Mouse (Mus musculus) spleen, postnatal 4 days (tissue): ENCODE measurements around the gene Eif5a.

Source experiments
- DNase-seq, 2 experiments: peaks; one replicate each; pipeline ENCODE4 v3.0.0; 2022; ENCODE audit warnings: low spot score in 2 of 2

Eif5a gene

GRCm38 (mm10) chr11:69922012-69922756 is 426 bp upstream of the Eif5a start:
- DNase-seq, result peak in 1 of 2 experiments; percentile 14

GRCm38 (mm10) chr11:69920266-69921031 is 1.3 kb downstream of the Eif5a start:
- peak in 1 of 2 experiments; percentile 36 for DNase-seq

GRCm38 (mm10) chr11:69919661-69920265 is 2.0 kb downstream of the Eif5a start:
- peak; percentile 91 for DNase-seq

GRCm38 (mm10) chr11:69919053-69919452 is 2.7 kb downstream of the Eif5a start:
- DNase-seq, result peak in 1 of 2 experiments; percentile 18

- DNase-seq, result no peak
These were observed 3.6 kb downstream of the Eif5a start for GRCm38 (mm10) chr11:69918118-69918517.

- DNase-seq, result peak in 1 of 2 experiments; percentile 53
These were observed 4.3 kb downstream of the Eif5a start for GRCm38 (mm10) chr11:69917379-69917948.

- peak; percentile 33 to 64 for DNase-seq
These were observed 4.9 kb downstream of the Eif5a start for GRCm38 (mm10) chr11:69916652-69917378.

GRCm38 (mm10) chr11:69915667-69916627 is 5.8 kb downstream of the Eif5a start:
- DNase-seq, result peak; percentile 73 to 75

- peak in 1 of 2 experiments; percentile 61 for DNase-seq
These were observed 6.8 kb downstream of the Eif5a start for GRCm38 (mm10) chr11:69914917-69915430.

- peak in 1 of 2 experiments; percentile 45 for DNase-seq
These were observed 7.4 kb downstream of the Eif5a start for GRCm38 (mm10) chr11:69914372-69914764.

- peak; percentile 90 to 94 for DNase-seq
These were observed 8.0 kb downstream of the Eif5a start, which contains the start of gene Gps2 for GRCm38 (mm10) chr11:69913554-69914371. Gene Gps2 (plus strand): TSS chr11:69913888.

- DNase-seq, result peak; percentile 12 to 64
These were observed 8.8 kb downstream of the Eif5a start for GRCm38 (mm10) chr11:69912716-69913530.

- peak in 1 of 2 experiments; percentile 56 for DNase-seq
These were observed 10.1 kb downstream of the Eif5a start for GRCm38 (mm10) chr11:69911701-69912100.

GRCm38 (mm10) chr11:69910781-69911560 is 10.8 kb downstream of the Eif5a start:
- DNase-seq, result peak in 1 of 2 experiments; percentile 58

GRCm38 (mm10) chr11:69910177-69910576 is 11.6 kb downstream of the Eif5a start:
- peak in 1 of 2 experiments; percentile 56 for DNase-seq

GRCm38 (mm10) chr11:69909174-69909573 is 12.6 kb downstream of the Eif5a start:
- DNase-seq, result peak in 1 of 2 experiments; percentile 57

GRCm38 (mm10) chr11:69908645-69909044 is 13.1 kb downstream of the Eif5a start:
- DNase-seq, result peak in 1 of 2 experiments; percentile 56
